Mouse (Mus musculus): ENCODE results near the gene Mcoln2.
"Not testable (repeated sequence)": the region's sequence is repeated elsewhere in the genome, so short reads cannot be mapped to it uniquely, and the experiment has no call there.

The Mcoln2 gene

DNA sequence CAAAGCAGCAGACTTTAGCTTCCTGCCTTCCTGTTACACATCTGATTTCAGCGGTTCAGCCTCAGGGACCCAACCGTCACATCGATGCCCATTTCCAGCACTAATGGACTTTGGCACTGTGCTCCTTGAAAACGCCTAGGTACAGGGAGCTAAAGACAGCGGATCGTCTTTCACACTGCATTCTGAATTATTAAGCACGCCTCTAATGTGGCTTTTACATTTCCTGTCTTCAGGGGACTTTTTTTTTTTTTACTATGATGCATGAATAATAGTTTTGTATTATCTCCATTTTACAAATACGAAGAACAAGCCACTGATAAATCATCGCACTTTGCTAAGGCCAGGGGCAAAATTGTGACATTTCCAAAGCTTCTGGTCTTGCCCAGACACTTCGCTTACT, 36.4 kb downstream of the Mcoln2 start:
- no peak for DNase-seq (ENCODE audit: low read depth, low spot score)

DNA sequence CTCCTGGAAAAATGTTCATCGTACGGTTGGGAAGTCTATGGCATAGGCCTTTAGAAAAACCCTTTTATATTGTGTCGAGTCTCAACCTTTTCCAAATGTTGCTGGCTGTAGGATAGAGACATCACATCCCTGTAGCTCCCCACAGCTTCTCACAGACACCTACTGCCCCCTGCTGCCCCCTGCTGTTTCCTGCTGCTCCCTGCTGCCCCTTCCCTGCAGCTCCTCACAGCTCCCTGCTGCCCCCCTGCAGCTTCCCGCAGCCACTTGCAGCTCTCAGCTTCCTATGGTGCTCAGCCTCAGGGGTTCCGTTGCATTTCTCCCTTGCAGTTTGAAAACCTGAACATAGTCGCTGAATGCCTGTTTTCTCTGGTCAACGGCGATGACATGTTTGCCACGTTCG, 40.3 kb downstream of the Mcoln2 start:
- DNase-seq (ENCODE audit: low read depth, low spot score): no peak

DNA sequence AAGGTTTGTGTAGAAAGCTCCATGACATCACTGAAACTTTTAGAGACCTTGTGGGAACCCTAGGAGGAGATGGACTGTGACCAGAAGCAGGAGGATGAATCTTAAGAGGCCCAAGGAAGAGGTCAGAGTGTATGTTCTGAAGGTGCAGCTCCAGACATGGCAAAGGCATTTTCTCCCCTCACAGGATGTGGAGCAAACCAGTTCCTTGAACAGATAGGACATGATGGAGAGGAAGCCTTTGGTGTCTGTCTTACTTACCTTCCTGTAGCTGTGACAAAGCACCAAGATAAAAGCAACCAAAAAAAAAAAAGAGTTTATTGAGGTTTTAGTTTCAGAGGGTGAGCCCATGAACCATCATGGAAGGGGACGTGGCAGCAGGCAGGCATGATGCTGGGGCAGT, 42.9 kb downstream of the Mcoln2 start:
- no peak for DNase-seq (ENCODE audit: low read depth, low spot score)

DNA sequence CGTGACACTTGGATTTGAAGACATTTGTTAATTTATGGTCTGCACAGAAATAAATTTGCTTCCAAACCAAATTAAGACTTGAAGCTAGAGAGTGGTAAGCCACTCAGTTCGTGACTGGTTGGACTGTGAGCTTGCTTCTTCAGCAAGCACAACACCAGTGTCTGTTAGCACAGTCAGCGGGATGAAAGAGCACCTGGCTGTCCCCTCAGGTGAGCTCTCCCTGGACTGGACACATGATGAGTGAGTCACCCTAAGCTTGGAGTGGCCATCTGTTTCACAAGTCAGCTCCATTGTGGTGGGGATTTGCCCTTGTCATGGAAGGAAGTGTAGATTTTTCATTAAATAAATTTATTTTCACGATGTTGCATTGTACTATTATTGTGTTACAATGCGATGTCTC, 45.5 kb downstream of the Mcoln2 start:
- DNase-seq (ENCODE audit: low read depth, low spot score): no peak

DNA sequence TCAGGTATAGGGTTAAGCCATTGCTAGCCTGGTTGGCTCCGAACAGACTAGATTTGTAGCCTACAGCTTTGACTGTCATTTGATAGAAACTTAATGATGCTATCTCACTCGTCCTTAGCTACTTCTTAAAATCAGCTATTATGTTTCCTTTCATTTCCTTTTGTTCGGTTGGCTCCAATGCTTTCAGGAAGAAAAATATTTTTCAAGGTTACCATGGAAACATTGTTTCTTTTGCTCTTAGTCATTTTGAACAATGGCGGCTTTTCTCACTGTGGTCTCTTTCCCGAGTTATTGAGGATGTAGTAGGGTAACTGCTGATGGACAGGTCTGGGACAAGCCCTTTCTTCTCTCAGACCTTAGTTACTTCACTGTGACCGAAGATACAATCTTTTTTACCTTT, 46.7 kb downstream of the Mcoln2 start:
- no peak for DNase-seq (ENCODE audit: low read depth, low spot score)

DNA sequence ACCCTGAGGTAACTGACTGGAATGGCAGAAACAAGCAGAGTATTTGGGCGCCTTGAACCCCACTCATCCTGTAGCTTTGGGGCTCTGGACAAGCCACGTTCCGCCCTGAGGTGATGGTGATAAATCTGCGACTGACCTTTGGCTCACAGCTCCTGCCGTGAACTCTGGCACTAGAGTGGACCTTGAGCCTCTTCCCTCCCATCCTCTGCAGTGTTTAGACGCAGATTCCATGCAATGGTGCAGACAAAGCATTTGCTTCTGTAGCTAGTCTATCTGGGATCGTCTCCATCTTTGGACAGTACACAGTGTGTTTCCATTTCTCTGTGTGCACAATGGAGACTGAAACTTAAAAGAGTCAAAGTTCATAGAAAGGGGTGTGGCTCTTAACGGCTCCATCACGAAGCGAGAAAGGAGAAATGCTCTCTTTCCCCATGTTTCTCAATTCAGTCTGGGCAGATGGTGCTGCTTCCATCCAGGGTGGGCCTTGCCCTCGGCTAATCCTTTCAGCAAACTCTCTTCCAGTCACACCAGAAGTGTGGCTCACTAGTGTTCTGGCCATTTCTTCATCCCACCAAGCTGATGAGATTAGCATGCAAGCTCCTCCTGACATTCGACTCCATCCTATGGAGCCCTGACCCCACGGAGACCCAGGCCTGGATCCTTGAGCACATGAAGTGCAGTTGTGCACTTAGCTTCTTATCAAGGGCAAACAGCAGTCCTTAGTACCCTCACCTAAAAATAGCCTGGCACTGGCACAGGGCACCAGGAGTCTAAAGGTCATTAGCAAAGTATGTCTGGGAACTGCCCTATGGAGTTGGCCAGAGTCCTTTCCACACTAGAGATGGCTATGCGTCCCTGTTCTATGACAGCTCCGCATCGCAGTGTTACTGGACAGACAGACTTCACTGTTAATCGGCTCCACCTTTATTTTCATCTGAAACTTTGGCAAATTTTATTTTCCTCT, 47.4 kb downstream of the Mcoln2 start:
- DNase-seq (ENCODE audit: low read depth, low spot score): no peak

DNA sequence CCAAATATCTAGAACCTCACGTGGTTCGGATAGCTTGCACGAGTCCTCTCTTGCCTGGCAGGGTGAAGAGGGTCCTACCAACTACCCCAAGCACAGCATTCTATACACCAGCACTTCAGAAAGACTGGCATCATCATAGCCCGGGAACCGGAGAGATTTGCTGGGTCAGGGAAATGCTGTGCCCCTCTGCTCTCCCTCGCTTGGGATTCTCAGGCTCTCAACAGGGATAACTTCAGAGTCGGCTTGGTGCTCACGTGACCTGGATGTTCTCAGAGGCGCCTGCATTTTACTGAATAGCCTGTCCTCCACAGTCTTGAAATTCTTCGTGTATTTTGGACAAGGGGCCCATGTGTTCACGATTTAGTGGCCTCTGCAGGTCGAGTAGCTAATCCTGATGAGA, 48.2 kb downstream of the Mcoln2 start:
- no peak for DNase-seq (ENCODE audit: low read depth, low spot score)

DNA sequence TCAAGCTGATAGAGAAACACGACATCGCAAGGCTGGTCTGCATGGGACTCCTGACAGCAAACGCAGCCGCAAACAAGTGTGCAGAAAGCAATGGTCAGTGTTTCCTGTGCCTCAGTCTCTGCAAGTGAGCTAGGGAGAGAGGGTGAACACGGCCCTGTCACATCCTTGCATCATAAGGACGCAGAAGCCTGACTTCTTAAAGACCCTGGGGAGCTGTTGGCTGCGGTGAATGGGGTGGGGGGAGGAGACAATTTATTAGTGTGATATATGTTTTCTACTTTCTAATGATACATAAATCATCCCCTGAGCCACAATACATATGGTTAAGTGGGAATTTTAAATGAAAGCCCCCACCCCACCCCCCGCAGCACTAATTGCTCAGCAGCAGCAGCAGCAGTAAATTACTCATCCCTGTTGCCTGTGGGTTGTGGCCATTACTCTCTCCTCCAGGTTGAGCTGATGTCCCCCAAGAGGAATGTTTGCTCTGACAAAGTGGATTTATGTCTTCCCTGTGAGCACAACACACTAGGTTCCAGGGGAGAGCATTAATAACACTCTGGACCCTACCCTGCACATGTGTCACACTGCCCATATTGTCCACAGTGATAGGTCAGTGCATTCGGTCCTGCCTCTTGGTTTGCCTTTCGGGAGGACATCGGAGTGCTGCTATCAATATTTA, 49.3 kb downstream of the Mcoln2 start:
- no peak for DNase-seq (ENCODE audit: low read depth, low spot score)

DNA sequence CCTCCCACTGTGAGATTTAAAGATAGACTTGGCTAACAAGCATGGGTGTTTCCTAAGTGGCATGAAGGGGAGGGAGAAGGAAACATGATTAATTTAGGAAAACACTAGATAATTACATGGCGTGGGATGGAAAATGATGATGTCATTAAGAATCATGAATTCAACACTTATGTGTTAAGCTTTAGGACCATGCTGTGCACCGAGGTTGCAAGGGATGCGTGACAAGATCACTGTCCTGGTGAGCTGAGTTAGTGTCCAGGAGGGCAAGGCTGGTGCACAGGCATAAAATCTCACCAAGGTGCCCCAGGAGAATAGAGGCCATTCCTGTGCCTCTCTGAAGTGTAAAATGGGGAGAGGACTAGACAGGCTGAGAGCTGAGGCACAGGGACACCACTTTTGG, 49.9 kb downstream of the Mcoln2 start:
- DNase-seq (ENCODE audit: low read depth, low spot score): no peak

DNA sequence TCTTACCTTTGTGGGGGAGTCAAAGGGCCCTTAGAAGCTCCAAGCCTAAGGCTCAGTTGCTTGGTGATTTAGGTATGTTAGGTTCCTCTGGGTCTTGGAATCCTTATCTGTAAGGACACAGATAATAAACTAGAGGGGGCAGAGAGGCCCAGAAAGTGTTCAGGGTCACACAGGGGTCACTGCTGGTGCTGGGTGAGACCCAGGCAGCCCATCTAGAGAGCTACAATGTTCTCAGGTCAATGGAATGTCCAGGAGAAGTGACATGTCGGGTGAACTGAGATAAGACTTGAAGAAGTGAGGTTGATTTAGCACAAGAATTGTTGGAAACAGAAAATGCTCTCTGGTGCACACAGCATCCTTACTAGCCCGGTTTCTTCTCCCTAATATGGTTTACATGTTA, 54.7 kb downstream of the Mcoln2 start:
- no peak for DNase-seq (ENCODE audit: low read depth, low spot score)

DNA sequence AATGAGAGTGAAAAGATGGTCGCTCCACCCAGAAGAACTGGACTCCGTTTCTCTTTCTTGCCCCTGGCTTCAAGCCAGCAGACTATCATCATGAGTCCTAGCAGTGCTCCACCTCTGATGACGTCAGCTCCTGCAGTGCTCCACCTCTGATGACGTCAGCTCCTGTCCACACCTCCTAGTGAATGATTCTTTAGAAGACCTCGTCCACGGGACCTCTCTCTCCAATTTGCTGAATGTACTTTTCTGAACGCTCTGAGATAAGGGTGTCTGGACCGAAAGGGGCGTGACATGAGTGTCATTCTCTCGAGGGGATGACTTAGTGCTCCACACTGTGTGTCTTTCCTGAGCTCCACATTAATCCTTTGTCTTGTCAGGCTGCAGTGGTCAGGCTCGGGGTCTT, 55.7 kb downstream of the Mcoln2 start:
- no peak for DNase-seq (ENCODE audit: low read depth, low spot score)

DNA sequence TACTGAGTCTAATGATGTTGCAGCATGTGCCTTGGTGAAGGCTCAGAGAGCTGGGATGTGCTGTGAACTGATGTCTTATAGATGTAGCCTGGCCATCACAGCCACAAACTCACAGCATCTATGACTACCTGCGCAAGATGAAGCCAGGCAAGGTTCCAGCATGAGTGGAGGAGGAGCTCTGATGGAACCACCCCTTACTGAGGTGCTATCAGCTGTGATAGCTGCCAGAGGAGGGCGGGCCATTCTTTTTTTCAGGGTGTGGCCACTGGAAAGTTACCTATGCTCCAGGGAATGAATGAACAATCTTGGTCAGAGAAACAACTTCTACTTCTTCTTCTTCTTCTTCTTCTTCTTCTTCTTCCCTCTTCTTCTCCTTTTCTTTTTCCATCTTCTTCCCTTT, 57.0 kb downstream of the Mcoln2 start:
- no peak for DNase-seq (ENCODE audit: low read depth, low spot score)

DNA sequence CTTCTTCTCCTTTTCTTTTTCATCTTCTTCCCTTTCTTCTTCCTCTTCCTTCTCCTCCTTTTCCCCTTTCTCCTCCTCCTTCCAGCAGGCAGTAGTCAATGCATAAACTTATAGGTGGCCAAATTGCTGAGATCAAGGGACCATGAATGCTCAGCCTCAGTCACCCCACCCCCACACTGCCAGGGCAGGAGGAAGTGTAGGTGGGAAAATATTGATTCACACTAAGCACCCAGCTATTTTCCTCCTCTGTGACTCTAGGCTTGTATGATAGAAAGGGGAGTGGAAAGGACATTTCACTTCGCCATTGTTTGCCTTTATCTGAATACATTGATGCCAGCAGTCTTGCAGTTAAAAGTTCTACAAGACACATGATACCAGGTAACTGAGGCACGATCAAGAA, 57.8 kb downstream of the Mcoln2 start:
- no peak for DNase-seq (ENCODE audit: low read depth, low spot score)

DNA sequence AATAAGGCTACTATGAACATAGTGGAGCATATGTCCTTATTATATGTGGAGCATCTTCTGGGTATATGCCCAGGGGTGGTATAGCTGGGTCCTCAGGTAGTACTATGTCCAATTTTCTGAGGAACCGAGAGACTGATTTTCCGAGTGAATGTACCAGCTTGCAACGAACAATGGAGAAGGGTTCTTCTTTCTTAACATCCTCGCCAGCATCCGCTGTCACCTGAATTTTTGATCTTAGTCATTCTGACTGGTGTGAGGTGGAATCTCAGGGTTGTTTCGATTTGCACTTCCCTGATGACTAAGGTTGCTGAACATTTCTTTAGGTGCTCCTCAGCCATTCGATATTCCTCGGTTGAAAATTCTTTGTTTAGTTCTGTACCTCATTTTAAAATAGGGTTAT, 60.1 kb downstream of the Mcoln2 start:
- DNase-seq (ENCODE audit: low read depth, low spot score): not testable (repeated sequence)

DNA sequence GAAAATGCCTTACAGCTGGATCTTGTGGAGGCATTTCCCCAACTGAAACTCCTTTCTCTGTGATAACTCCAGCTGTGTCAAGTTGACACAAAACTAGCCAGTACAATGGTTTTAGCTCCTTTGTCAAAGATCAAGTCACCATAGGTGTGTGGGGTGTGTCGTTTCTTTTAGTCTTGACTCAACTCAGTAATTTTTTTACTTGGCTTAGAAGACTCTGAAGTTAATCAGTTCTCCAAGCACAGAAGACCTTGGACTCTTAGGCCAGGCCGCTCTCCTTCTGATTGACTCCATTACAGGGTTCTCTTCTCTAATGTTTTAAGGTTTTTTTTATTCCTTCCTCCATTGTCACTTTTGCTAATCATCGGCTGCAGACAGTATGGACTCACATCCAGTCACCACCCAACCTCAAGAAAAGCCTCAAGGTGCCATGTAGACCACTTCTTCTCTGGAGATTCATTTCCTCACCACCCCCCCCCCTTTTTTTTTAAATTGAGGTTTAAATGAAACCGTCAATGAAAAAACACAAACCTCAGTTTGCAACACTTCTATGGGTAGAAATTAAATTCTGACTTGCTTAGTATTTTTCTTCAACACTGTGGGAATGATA, 61.6 kb downstream of the Mcoln2 start:
- DNase-seq (ENCODE audit: low read depth, low spot score): no peak

DNA sequence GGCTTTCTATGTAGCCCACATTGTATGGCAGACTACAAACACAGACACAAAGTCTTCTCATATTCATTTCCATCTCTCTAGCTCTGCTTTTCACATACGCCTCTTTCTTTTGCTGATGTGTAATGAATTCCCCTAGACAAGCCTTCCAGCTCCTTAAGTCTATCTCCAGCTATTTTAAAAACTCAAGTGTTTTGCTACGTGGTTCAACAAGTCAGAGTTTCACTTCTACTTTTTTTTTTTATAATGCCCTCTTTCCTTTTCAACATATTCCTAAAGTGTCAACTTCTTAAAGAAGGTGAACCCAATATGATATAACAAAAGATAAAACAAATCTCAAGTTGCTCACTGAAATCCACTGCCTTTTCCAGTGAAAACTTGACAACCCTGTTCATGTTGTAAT, 62.3 kb downstream of the Mcoln2 start:
- DNase-seq (ENCODE audit: low read depth, low spot score): no peak

DNA sequence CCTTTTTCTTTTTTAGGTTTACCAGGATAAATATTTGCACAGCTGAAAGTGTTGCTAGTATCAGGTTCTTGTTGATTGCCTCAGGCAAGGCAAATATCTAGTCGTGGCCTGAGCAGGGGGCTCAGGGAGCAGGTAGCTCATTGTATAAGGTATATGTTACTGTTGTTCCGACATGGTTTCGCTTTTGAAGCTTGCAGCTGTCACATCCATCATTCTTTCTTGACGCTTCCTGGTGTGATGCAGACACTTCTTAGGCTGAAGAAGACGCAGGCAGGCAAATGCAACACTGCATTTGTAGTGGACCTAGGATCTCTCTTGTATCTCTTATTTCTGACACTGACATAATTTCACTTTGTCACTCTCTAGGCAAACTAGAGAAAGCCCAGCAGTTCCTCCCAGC, 63.7 kb downstream of the Mcoln2 start:
- no peak for DNase-seq (ENCODE audit: low read depth, low spot score)

DNA sequence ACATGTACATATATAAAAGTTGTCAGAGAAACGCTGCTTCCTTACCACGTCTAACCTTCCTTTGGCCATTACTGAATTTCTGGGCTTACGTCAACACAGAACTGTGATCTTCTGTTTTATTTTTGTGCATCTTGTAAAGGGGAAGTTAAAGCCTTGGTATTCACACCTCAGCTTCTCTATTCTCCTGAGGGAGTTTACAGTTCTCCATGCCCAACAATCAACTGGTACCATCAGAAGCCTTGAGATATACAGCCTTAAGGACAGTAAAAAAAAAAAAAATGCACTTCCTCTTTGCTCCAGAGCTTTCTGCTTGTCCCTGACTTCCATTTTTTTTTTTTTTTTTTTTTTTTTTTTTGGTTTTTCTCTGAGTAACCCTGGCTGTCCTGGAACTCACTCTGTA, 66.9 kb downstream of the Mcoln2 start:
- no peak for DNase-seq (ENCODE audit: low read depth, low spot score)

DNA sequence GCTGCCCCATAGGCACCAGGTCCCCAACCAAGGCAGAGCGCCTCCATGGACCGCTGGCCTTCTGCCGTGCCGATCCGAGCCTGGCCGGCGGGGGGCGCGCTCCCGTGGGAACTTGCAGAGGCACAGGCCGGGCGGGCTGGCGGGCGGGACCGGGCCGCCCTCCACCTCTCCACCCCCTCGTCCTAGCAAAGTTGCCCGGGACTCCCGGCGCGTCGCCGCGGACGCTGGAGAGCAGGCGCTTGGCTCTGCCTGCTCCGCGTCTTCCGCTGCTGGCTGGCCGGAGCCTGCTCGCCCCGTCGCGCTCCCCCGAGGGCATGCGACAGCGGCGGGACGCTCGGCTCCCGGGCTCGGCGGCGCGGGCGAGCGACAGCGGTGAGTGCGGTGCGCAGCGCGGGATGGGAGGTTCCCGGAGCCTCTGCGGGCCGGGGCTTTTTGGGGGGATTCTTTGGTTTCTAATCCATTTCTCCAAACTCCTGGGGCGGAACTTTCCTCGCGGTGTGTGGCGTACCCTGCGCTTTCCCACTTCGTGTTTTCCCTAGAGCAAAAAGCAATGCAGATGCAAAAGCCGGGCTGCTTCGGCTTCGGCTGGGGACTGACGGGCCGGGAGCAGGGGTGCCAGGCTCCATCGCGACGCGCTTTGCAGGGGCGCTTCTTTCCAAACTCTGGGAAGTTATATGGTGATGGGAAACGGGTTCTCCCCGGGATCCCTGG, 71.3 kb downstream of the Mcoln2 start, which contains the start of gene Lpar3:
Gene Lpar3 (plus strand): TSS at position 188 of the 711 bp plus-strand sequence.
- DNase-seq (ENCODE audit: low read depth, low spot score): peak; percentile 59

DNA sequence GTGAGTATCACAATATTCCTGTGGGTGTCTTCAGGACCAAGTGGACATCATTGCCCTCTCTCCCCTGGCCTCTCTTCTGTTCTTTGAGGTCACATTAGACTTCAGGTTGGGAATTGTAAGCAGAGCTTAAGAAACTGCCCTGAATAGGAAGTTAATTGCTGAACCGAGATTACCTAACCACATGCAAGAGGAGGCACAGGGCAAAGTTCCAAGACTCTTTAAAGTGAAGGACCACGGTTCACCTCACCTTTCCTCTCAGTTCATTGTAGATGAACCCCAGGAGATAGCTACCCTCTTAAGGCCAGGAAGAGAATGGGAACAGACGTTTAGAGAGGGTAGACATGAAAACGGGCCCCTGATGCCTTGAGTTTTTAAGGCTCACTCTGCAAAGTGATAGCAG, 74.6 kb downstream of the Mcoln2 start:
- DNase-seq (ENCODE audit: low read depth, low spot score): no peak

DNA sequence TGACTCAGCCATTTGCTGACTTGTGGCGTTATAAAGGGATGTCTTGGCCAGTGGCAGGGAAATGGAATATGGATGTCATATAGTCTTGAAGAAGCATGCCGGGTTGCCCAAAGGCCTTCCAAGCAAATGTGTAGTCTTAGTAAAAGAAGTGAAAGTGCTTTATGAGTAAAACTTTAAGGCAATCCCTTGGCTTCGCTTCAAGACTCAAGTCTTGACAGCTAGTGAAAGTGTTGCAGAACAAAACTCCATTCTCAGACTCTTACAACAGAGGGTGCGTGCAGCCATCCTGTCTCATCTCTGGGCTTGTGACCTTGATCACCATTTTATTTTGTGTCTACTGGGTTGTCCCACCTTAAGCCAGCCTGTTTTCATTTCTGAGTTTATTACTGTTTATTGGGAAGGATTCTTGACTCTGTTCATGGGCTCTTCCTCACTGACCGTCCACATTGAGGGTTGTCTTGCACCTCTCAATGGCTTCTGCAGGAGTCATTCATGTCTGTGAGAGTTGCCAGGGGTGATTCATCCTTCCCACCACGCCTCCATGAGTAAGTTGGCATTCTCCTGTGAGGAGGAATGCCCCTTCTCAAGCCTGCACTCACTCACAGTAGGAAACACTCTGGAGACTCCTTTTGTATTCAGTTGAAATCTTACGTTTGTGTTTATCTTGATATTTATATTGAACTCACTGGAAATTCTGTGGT, 75.6 kb downstream of the Mcoln2 start:
- no peak for DNase-seq (ENCODE audit: low read depth, low spot score)
